Mouse (Mus musculus) adrenal gland, postnatal 14 days (tissue): ENCODE data around the gene Gm9837. TPM values are rescaled to one million over a fixed set of nuclear protein-coding genes. Genes with fewer than 3 reads are reported as not detected.
"Not testable (repeated sequence)": the region's sequence is repeated elsewhere in the genome, so short reads cannot be mapped to it uniquely, and the experiment has no call there.

ENCODE experiments used
- DNase-seq: peaks from one replicate; pipeline ENCODE4 v3.0.0; 2021; ENCODE audit warnings: mixed read lengths
- total RNA-seq: library from RNA; stranded (reverse); gene quantifications from 2 replicates; pipeline ENCODE4 v1.2.3, GENCODE M21; 2021

Gm9837 gene
- total RNA-seq, 1 experiment from 2014 or later: not detected

- DNase-seq: peak; percentile 77
These were observed 13.6 kb downstream of the Gm9837 start, which contains the start of the genes Gm10447 and Shroom1 for GRCm38 (mm10) chr11:53456474-53457371. Gm10447 (minus strand) TSS chr11:53457110. Shroom1 (plus strand) TSS chr11:53457205.

- DNase-seq: no peak
These were observed 17.2 kb downstream of the Gm9837 start for GRCm38 (mm10) chr11:53453031-53453430.

GRCm38 (mm10) chr11:53452396-53452795 is 17.9 kb downstream of the Gm9837 start:
- peak; percentile 61 for DNase-seq

GRCm38 (mm10) chr11:53451361-53451760 is 18.9 kb downstream of the Gm9837 start:
- no peak for DNase-seq

GRCm38 (mm10) chr11:53450070-53450705 is 20.1 kb downstream of the Gm9837 start:
- no peak for DNase-seq

GRCm38 (mm10) chr11:53448529-53448928 is 21.8 kb downstream of the Gm9837 start:
- DNase-seq: peak; percentile 80

- no peak for DNase-seq
These were observed 22.3 kb downstream of the Gm9837 start for GRCm38 (mm10) chr11:53447996-53448395.

- DNase-seq: no peak
These were observed 24.1 kb downstream of the Gm9837 start for GRCm38 (mm10) chr11:53446183-53446582.

GRCm38 (mm10) chr11:53445562-53445961 is 24.7 kb downstream of the Gm9837 start:
- peak; percentile 64 for DNase-seq

GRCm38 (mm10) chr11:53443861-53444260 is 26.4 kb downstream of the Gm9837 start:
- peak; percentile 70 for DNase-seq

- DNase-seq: peak; percentile 71
These were observed 28.4 kb downstream of the Gm9837 start for GRCm38 (mm10) chr11:53441921-53442320.

GRCm38 (mm10) chr11:53436338-53436737 is 33.9 kb downstream of the Gm9837 start:
- DNase-seq: no peak

GRCm38 (mm10) chr11:53435504-53435903 is 34.8 kb downstream of the Gm9837 start:
- no peak for DNase-seq

GRCm38 (mm10) chr11:53433057-53433456 is 37.2 kb downstream of the Gm9837 start:
- no peak for DNase-seq

- peak; percentile 47 for DNase-seq
These were observed 38.8 kb downstream of the Gm9837 start for GRCm38 (mm10) chr11:53431347-53432056.

- DNase-seq: peak; percentile 99
These were observed 39.5 kb downstream of the Gm9837 start, which contains the start of the genes Uqcrq and Gdf9 for GRCm38 (mm10) chr11:53430670-53431346. Uqcrq (minus strand) TSS chr11:53430831. Gdf9 (plus strand) TSS chr11:53431023.

- DNase-seq: peak; percentile 75
These were observed 40.0 kb downstream of the Gm9837 start for GRCm38 (mm10) chr11:53430300-53430669.

GRCm38 (mm10) chr11:53429182-53429581 is 41.1 kb downstream of the Gm9837 start:
- no peak for DNase-seq

- DNase-seq: no peak
These were observed 41.6 kb downstream of the Gm9837 start for GRCm38 (mm10) chr11:53428716-53429057.

GRCm38 (mm10) chr11:53427993-53428715 is 42.1 kb downstream of the Gm9837 start:
- no peak for DNase-seq

GRCm38 (mm10) chr11:53426914-53427313 is 43.4 kb downstream of the Gm9837 start:
- DNase-seq: not testable (repeated sequence)
